Comparison of ENCODE assay signal across 8 mouse cellular contexts in genomic region chr1:164342161-164342560, GRCm38 (mm10). TPM values are rescaled to one million over a fixed set of nuclear protein-coding genes. Genes with fewer than 3 reads are reported as not detected.
DNase-seq lines count a peak whose midpoint lies in the region; ATAC-seq and TF ChIP-seq lines count a peak whose summit lies in the region.

No protein-coding gene starts in this region.

- no peaks in the 10 kb centered on the region for H3K9me3 ChIP-seq in G1E (replicated peaks)

- no peak for DNase-seq in layer of hippocampus, adult 2 months (ENCODE audit: low spot score in 2 of 2)
- no peak for DNase-seq in layer of hippocampus, postnatal 36 days
- DNase-seq in G1E (ENCODE audit: low spot score) = no peak
- DNase-seq in c-Kit-positive CD71-positive TER-119-negative erythroid progenitor cells, embryonic 14.5 days (ENCODE audit: low read depth) = peak; percentile 22
- DNase-seq in splenic B cell, adult 2 months (ENCODE audit: low read depth, low spot score) = peak; percentile 47
- DNase-seq in ovary, postnatal 14 days (ENCODE audit: low spot score) = no peak
- DNase-seq in cerebellum, adult 18-20 months = no peak
- no peak for DNase-seq in cerebellum, adult 9-10 months

- no peaks in the 10 kb centered on the region for H3K4me1 ChIP-seq in G1E (ENCODE audit: insufficient read depth, low read depth, low read length)

- no peak overlapping the region for H3K27ac ChIP-seq in layer of hippocampus, adult 2 months

- H3K36me3 ChIP-seq in G1E (replicated peaks) = peaks cover 41% of the 10 kb centered on the region
- H3K36me3 ChIP-seq in splenic B cell, adult 2 months (ENCODE audit: control insufficient read depth, insufficient read depth, low read length, poor library complexity, severe bottlenecking) = no peaks in the 10 kb centered on the region; the same call in 1 of the 2 replicates

- H3K4me3 ChIP-seq in layer of hippocampus, adult 2 months = no peak overlapping the region
- H3K4me3 ChIP-seq in G1E (ENCODE audit: low read depth, low read length) = no peak overlapping the region

- H3K27me3 ChIP-seq in G1E (ENCODE audit: insufficient read depth, low read length) = no peaks in the 10 kb centered on the region
- no peaks in the 10 kb centered on the region for H3K27me3 ChIP-seq in splenic B cell, adult 2 months (ENCODE audit: control insufficient read depth, insufficient read depth, low read length, poor library complexity, severe bottlenecking)

- TF ChIP-seq CTCF in layer of hippocampus, adult 2 months (conservative IDR thresholded peaks at IDR 0.05) = peak; percentile 81
- 0 out of 2 replicates have a peak, but pooled peaks have one; percentile 21 for TF ChIP-seq CTCF in G1E (IDR thresholded peaks at IDR 0.05; ENCODE audit: low read depth, low read length)

- no peak for ATAC-seq in G1E (ENCODE audit: extremely low read depth, insufficient number of reproducible peaks, low FRiP score, poor library complexity, severe bottlenecking)

RNA-seq across cellular contexts. Expression of gene Blzf1, which starts 34.9 kb away (rescaled TPM):
- total RNA-seq in layer of hippocampus, adult 2 months (2021) = 10 to 100 TPM; 23.2 to 26.8 TPM
- 10 to 100 TPM; 23.0 to 23.4 TPM for total RNA-seq in layer of hippocampus, postnatal 36 days (2021)
- total RNA-seq in G1E (2014; fragmentation: Nextera tagmentation) = 25.7 and 30.6 TPM in 2 replicates
- 25.9 and 33.4 TPM in 2 replicates for total RNA-seq in G1E (2017)
- polyA plus RNA-seq in G1E (2012) = 1.8 and 2.2 TPM in 2 replicates

RNA-seq across cellular contexts. Expression of gene Nme7, which starts 38.2 kb away (rescaled TPM):
- total RNA-seq in layer of hippocampus, adult 2 months (2021) = 10 to 100 TPM; 24.0 to 31.5 TPM
- 10 to 100 TPM; 24.6 to 26.1 TPM for total RNA-seq in layer of hippocampus, postnatal 36 days (2021)
- total RNA-seq in G1E (2014; fragmentation: Nextera tagmentation) (20.4 and 42.2 TPM in 2 replicates), G1E (2017) (66.3 and 80.5 TPM in 2 replicates)
- 2.1 and 2.5 TPM in 2 replicates for polyA plus RNA-seq in G1E (2012)

Comparison
In these comparisons a context has a peak if more than half of its experiments do, and no peak if none do; other contexts are left out.
1. DNase-seq: peak in c-Kit-positive CD71-positive TER-119-negative erythroid progenitor cells, embryonic 14.5 days (single experiment) and splenic B cell, adult 2 months (single experiment); none in layer of hippocampus, adult 2 months (0 of 2), layer of hippocampus, postnatal 36 days (0 of 2), G1E (single experiment), ovary, postnatal 14 days (single experiment), cerebellum, adult 18-20 months (0 of 2) and cerebellum, adult 9-10 months (single experiment).